Mouse (Mus musculus) erythroblast, embryonic 14.5 days (primary cell): ENCODE results near the gene Lage3. TPM values are rescaled to one million over a fixed set of nuclear protein-coding genes. Genes with fewer than 3 reads are reported as not detected.
"Not testable (repeated sequence)": the region's sequence is repeated elsewhere in the genome, so short reads cannot be mapped to it uniquely, and the experiment has no call there.

Source experiments
- H3K27me3 ChIP-seq: 2 replicates; pipeline ENCODE4 v1.6.1; 2012; ENCODE audit warnings: inconsistent platforms; ENCODE audit not compliant: control insufficient read depth
- H3K36me3 ChIP-seq: 2 replicates; pipeline ENCODE4 v1.6.1; 2012; ENCODE audit warnings: mild to moderate bottlenecking, inconsistent platforms; ENCODE audit not compliant: control insufficient read depth
- H3K4me1 ChIP-seq: 2 replicates; pipeline ENCODE4 v1.6.1; 2012; ENCODE audit warnings: inconsistent platforms; ENCODE audit not compliant: control insufficient read depth
- H3K4me3 ChIP-seq: replicated peaks from 2 replicates; pipeline ENCODE3; 2012; ENCODE audit warnings: moderate library complexity, mild to moderate bottlenecking, inconsistent platforms
- H3K9me3 ChIP-seq: 2 replicates; pipeline ENCODE4 v1.6.1; 2012; ENCODE audit warnings: low read length, inconsistent platforms, mixed read lengths; ENCODE audit not compliant: control insufficient read depth
- GATA1 ChIP-seq: IDR thresholded peaks from 2 replicates; pipeline ENCODE4 v1.6.1; 2012; ENCODE audit warnings: low read length, inconsistent platforms, mixed read lengths
- TAL1 ChIP-seq: IDR thresholded peaks from 3 replicates; pipeline ENCODE4 v1.6.1; 2012; ENCODE audit warnings: low read length, inconsistent platforms, mixed read lengths
- polyA plus RNA-seq: library from polyadenylated mRNA; stranded (reverse); fragments of >175 nt; gene quantifications from 2 replicates; pipeline ENCODE4 v1.2.3, GENCODE M21; 2012

The Lage3 gene
- polyA plus RNA-seq, 1 experiment: 0.85 TPM

DNA sequence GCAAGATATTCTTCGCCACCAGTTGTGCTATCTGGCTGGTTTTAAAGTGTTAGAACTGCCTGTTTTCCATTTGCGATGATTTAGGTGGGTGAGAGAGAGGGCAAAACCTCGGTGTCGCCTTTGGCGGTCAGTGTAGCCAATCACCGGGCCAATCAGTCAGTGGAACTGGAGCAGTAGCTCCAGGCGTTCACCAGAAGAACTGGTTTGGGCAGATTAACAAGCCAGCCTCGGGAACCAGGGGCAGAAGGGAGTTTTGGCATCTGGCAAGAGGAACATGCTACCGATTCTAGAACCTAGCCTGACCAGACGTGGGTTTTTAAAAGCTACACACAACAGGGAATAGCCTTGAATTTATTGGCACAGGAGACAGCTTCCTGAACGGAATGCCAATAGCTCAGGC is 5.8 kb upstream of the Lage3 start:
- no peak overlapping the region for H3K4me3 ChIP-seq
- H3K9me3 ChIP-seq: no peaks in the 10 kb centered on the region
- no peaks in the 10 kb centered on the region for H3K36me3 ChIP-seq
- no peaks in the 10 kb centered on the region for H3K4me1 ChIP-seq
- TF ChIP-seq GATA1 (no peak), TAL1 (no peak)
- H3K27me3 ChIP-seq: peaks cover 4% of the 10 kb centered on the region

DNA sequence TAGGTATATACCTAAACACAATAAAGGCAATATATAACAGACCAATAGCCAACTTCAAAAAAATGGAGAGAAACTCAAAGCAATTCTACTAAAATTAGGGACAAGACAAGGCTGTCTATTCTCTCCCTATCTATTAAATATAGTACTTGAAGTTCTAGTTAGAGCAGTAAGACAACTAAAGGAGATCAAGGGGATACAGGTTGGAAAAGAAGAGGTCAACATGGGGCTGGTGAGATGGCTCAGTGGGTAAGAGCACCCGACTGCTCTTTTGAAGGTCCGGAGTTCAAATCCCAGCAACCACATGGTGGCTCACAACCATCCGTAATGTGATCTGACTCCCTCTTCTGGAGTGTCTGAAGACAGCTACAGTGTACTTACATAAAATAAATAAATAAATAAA is 3.7 kb upstream of the Lage3 start:
- not testable (repeated sequence) for H3K36me3 ChIP-seq, H3K4me3 ChIP-seq, H3K27me3 ChIP-seq, H3K9me3 ChIP-seq, H3K4me1 ChIP-seq

- Histone ChIP-seq H3K9me3 (no peaks in the 10 kb centered on the region), H3K4me1 (peaks cover 7% of the 10 kb centered on the region), H3K36me3 (no peaks in the 10 kb centered on the region), H3K27me3 (no peaks in the 10 kb centered on the region; the same call in 1 of the 2 replicates), H3K4me3 (peak overlapping the region; percentile 69)
- TF ChIP-seq GATA1: no peak
- TF ChIP-seq TAL1: no peak
These were observed 562 bp downstream of the Lage3 start for GRCm38 (mm10) chrX:74352645-74353466.

DNA sequence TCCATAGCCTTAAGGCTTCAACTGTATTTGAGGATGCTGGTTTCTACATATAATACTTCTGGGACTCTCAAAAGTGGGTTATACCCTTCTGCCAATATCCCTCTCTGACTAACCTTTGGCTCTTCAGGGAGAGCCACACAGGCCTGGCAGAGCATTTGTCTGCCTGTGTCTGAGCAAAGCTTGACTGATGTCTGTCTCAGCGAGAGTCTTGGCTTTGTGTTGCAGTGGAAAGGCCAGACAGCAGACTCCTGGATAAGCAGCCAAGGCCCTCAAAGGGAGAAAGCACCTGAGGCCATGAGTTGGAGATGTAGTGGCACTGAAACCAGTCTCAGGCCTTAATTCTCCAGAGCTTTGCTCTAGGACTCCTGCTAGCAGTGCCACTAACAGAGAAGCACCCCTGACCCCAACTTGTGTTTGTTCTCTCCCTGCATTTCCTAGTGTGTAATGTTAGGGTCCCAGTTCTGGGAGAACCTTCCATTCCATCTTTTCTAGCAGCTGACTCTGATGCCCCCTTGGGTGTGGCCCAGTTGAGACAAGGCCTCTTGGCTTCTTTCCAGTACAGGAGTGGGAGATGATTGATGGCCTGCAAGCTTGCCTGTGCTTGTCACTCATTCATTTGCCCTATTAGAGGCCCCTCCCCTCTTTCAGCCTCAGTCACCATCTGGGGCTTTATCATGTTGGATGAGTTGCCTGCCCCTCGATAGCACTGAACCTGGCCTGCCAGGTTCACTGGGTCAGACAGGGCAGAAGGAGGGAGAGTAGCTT is 23.1 kb downstream of the Lage3 start:
- TF ChIP-seq GATA1 (no peak), TAL1 (no peak)
- Histone ChIP-seq H3K4me1 (peaks cover 29% of the 10 kb centered on the region), H3K36me3 (no peaks in the 10 kb centered on the region; the same call in 1 of the 2 replicates)

DNA sequence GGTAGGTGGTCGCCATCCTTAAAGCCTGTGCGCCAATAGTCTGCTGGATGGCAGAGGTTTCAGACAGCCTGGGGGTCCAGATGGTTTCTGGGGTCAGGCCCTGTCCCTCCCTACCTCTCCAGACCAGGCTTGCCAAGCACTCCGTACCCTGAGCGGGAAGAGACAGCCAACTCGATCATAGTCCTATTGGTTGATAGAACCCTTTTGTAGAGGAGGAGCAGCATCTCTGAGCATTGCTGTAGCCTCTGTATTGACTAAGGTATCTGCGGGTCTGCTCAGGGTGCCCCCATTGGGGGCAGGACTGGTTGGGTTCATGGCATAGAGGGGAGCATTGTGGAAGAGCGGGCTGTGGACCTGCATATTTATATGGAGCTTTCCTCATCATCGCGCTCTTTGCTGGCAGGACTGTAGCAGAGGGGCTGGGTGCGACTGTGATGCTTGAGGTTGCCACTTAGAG is 24.2 kb downstream of the Lage3 start:
- H3K36me3 ChIP-seq: no peaks in the 10 kb centered on the region; the same call in 1 of the 2 replicates
- H3K27me3 ChIP-seq: no peaks in the 10 kb centered on the region
- H3K4me3 ChIP-seq: peak overlapping the region; percentile 53
- TF ChIP-seq TAL1 (no peak), GATA1 (no peak)
- peaks cover 29% of the 10 kb centered on the region for H3K4me1 ChIP-seq
- H3K9me3 ChIP-seq: no peaks in the 10 kb centered on the region

More for the DNA sequence above, 23.1 kb downstream of the Lage3 start:
- H3K27me3 ChIP-seq: no peaks in the 10 kb centered on the region
- no peak overlapping the region for H3K4me3 ChIP-seq
- H3K9me3 ChIP-seq: no peaks in the 10 kb centered on the region

DNA sequence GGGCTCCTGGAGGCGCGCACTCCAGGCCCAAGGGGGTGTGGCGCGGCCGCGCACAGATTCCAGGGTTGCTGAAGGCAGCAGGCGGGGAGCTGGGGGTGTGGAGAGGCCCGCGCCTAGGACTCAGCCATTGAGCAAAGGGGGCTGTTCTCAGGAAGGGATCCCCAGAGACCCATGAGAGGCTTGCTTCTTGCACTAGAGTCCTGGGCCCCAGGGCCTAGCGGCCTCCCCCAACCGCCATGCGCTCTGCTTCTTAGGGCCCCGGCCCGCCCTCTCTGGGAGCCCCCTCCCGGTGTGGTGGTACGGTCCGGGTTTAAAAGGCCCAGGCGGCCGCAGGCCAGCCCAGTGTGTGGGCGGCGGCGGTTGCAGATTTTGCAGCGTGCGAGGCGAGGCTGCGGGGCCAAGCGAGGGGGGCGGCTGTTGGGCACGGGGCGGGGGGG is 24.7 kb downstream of the Lage3 start, which contains the start of gene Plxna3:
Gene Plxna3 (plus strand): TSS at position 342 of the 437 bp plus-strand sequence.
- Histone ChIP-seq H3K9me3 (no peaks in the 10 kb centered on the region), H3K27me3 (no peaks in the 10 kb centered on the region), H3K4me3 (peak within 1 kb of the TSS; percentile 53), H3K36me3 (no peaks in the 10 kb centered on the region; the same call in 1 of the 2 replicates), H3K4me1 (peaks cover 29% of the 10 kb centered on the region)
- TF ChIP-seq GATA1 (no peak), TAL1 (no peak)

DNA sequence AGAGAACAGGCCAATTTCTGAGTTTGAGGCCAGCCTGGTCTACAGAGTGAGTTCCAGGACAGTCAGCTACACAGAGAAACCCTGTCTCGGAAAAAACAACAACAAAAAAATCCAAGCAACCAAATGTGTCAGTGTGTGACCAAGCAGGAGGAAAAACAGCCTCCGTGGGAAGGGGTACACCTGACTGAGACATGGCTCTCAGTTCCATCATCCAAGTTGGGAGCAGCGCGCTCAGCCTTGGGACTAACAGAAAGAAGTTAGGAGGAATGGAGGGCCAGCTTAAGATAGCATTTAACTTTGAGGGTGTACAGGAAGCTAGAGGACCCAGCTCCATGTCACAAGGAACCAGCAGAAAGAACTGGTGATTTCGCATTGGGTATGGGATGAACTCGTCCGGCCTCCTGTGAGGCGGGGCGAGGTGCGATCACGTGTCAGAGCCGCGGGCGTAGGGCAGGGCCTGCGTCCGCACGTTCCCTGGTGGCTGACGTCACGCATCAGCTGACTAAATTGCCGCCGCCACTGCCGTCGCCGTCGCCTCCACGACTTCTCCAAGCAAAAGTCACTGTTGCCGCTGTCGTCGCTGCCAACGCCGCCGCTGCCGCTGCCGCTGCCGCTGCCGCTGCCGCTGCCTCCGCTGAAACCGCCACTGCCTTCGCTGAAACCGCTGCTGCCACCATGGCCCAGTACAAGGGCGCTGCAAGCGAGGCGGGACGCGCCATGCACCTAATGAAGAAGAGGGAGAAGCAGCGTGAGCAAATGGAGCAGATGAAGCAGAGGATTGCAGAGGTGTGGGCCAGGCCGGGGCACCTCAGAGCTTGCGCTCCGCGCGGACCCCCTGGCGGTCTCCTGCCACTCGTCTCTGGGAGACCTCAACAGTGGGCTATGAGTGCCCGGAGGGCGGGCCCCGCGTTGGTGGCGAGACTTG is 40.6 kb downstream of the Lage3 start, which contains the start of gene Fam50a:
Gene Fam50a (plus strand): TSS at position 494 of the 925 bp plus-strand sequence.
- H3K36me3 ChIP-seq: peaks cover 78% of the 10 kb centered on the region
- H3K27me3 ChIP-seq: peaks cover 2% of the 10 kb centered on the region; the same call in 1 of the 2 replicates
- no peaks in the 10 kb centered on the region; the same call in 1 of the 2 replicates for H3K9me3 ChIP-seq
- no peak for TF ChIP-seq TAL1
- no peak for TF ChIP-seq GATA1
- H3K4me1 ChIP-seq: peaks cover 35% of the 10 kb centered on the region
- H3K4me3 ChIP-seq: peak within 1 kb of the TSS; percentile 81

DNA sequence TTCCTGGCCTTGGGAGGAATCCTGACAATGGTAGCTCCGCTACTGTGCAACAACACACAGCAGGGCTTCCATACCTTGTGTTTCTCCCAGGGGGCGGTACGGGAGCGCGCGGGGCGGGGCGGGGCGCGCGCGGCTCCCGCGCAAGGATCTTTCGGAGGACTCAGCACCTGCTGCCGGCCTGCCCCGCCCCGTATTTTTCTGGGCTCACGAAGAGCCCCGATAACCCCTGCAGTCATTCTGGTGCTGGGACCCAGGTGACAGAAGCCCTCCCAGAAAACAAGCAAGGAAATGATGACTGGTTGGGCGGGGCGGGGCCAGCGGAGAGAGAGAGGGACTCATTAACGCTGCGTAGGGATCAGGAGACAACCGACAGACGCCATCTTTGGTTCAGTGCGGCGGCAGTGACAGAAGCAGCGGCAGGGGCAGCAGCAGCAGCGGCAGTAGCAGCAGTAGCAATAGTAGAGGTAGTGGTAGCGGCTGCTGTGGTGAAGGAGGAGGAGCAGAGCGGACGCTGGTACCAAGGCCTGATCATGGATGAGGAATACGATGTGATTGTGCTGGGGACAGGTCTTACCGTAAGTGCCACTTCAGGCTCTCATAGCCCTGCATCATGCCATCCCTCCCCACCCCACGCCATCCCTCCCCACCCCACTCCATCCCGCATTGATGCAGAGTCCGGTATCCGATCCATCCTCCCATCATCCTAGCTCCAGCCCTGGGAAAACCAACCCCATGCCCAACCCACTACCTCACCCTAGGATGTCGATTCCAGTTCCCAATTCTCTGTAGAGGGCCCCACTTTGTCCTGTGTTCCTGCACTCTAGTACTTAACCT is 48.3 kb downstream of the Lage3 start, which contains the start of gene Gdi1:
Gene Gdi1 (plus strand): TSS at position 132 of the 834 bp plus-strand sequence.
- H3K4me1 ChIP-seq: peaks cover 29% of the 10 kb centered on the region
- H3K36me3 ChIP-seq: peaks cover 83% of the 10 kb centered on the region
- TF ChIP-seq GATA1 (no peak), TAL1 (no peak)
- peak within 1 kb of the TSS; percentile 88 for H3K4me3 ChIP-seq
- H3K27me3 ChIP-seq: no peaks in the 10 kb centered on the region
- H3K9me3 ChIP-seq: no peaks in the 10 kb centered on the region

Other genes with a start within 250 kb of the Lage3 start
- not detected in 2 replicates for gene Opn1mw, start 226.2 kb downstream of the Lage3 start, polyA plus RNA-seq
- 4.4 and 5.4 TPM in 2 replicates for gene Mecp2, start 218.3 kb downstream of the Lage3 start, polyA plus RNA-seq
- not detected in 2 replicates for gene Tex28, start 185.8 kb downstream of the Lage3 start, polyA plus RNA-seq
- gene Tktl1, start 176.4 kb downstream of the Lage3 start, polyA plus RNA-seq: not detected in 2 replicates
- gene Flna, start 103.8 kb downstream of the Lage3 start, polyA plus RNA-seq: 0.80 and 0.87 TPM in 2 replicates
- 2.0 and 2.5 TPM in 2 replicates for gene Emd, start 98.9 kb downstream of the Lage3 start, polyA plus RNA-seq
- 129 and 134 TPM in 2 replicates for gene Rpl10, start 82.8 kb downstream of the Lage3 start, polyA plus RNA-seq
- gene Taz, start 71.7 kb downstream of the Lage3 start, polyA plus RNA-seq: 1.3 and 2.1 TPM in 2 replicates
- gene Dnase1l1, start 71.3 kb downstream of the Lage3 start, polyA plus RNA-seq: 0.25 and 0.32 TPM in 2 replicates
- 2.6 and 2.8 TPM in 2 replicates for gene Atp6ap1, start 56.5 kb downstream of the Lage3 start, polyA plus RNA-seq
- 3.4 and 4.0 TPM in 2 replicates for gene Gdi1, start 48.6 kb downstream of the Lage3 start, polyA plus RNA-seq
- 4.8 and 5.6 TPM in 2 replicates for gene Fam50a, start 40.6 kb downstream of the Lage3 start, polyA plus RNA-seq
- gene Plxna3, start 24.6 kb downstream of the Lage3 start, polyA plus RNA-seq: 0.01 and 0.02 TPM in 2 replicates
- gene Ubl4a, start 19.6 kb upstream of the Lage3 start, polyA plus RNA-seq: 3.5 and 5.0 TPM in 2 replicates
- 0.06 and 0.07 TPM in 2 replicates for gene Slc10a3, start 19.7 kb upstream of the Lage3 start, polyA plus RNA-seq
- gene Fam3a, start 39.7 kb upstream of the Lage3 start, polyA plus RNA-seq: 0.35 and 0.84 TPM in 2 replicates
- 1.5 and 2.3 TPM in 2 replicates for gene Ikbkg, start 39.7 kb upstream of the Lage3 start, polyA plus RNA-seq
- 2.0 and 2.2 TPM in 2 replicates for gene G6pdx, start 75.6 kb upstream of the Lage3 start, polyA plus RNA-seq
- gene Gm6880, start 127.8 kb upstream of the Lage3 start, polyA plus RNA-seq: not detected in 2 replicates
- not detected in 2 replicates for gene Olfr1326-ps1, start 221.3 kb upstream of the Lage3 start, polyA plus RNA-seq
- not detected in 2 replicates for gene Olfr1325, start 239.1 kb upstream of the Lage3 start, polyA plus RNA-seq